Mouse (Mus musculus) Muller cell, postnatal 12 days (primary cell): ENCODE measurements around the gene Tent5a.

Experiments used
- DNase-seq: peaks from one replicate; pipeline ENCODE4 v3.0.0-alpha.2; 2015; ENCODE audit errors: inconsistent ontology term

Gene Tent5a

DNA sequence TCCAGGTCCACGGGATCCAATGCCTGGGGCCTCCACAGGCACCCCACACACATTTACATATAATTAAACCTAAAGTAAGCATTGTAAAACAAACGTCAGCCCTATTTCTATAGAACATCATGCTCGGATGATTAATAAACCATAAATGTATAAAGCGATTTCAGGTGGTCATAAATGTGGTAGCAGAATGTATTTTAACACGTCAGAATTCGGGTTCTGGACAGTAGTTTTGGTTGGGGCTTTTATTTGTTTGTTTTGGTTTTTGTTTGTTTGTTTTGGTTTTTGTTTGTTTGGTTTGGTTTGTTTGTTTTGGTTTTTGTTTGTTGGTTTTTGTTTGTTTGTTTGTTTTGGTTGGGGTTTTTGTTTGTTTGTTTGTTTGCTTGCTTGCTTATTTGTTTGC is 14.7 kb downstream of the Tent5a start, which contains the start of gene Gm11114:
Gene Gm11114, plus strand, starts transcription at position 301 of the 400 bp plus-strand sequence.
- DNase-seq, result no peak

DNA sequence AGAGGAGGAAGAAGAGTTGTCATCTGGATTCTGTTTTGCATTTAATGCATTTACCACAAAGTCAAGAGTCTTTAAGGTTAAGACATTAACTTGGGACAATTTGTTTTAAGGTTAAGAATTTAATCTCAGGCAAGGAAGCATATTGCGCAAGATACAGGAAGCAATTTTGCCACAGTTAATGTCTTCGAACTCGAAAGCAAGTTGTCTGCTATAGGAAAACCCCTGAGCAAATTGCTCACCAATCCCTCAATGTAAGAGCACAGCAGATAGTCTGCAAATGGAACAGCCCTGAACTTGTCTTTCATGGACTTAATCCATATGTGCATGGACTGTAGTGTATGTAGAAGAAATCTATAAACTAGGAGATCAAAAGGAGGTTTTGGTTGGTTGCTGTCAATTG is 23.8 kb downstream of the Tent5a start:
- no peak for DNase-seq

- DNase-seq, result no peak
Measured at GRCm38 (mm10) chr9:85302849-85303248, 24.3 kb downstream of the Tent5a start.

GRCm38 (mm10) chr9:85274114-85274513 is 53.0 kb downstream of the Tent5a start:
- peak; percentile 76 for DNase-seq
